ENCODE assay signal across 31 mouse cellular contexts in genomic region chr10:50604919-50605318, GRCm38 (mm10).
"Had no signal": no experiment of that assay in that cellular context is flagged by ENCODE, and none has a peak within 500 bp of the region (broad histone marks: within the 10 kb centered on the region; RNA-seq: fewer than 3 reads in every experiment).

No protein-coding gene starts in this region.

- H3K27me3 ChIP-seq: heart, embryonic 12.5 days; heart, embryonic 13.5 days; heart, embryonic 15.5 days; hindbrain, embryonic 12.5 days; hindbrain, embryonic 13.5 days; hindbrain, embryonic 15.5 days; intestine, embryonic 15.5 days; kidney, embryonic 15.5 days had no signal

- H3K9ac ChIP-seq: heart, embryonic 12.5 days; heart, embryonic 13.5 days; heart, embryonic 15.5 days; hindbrain, embryonic 12.5 days; hindbrain, embryonic 13.5 days; hindbrain, embryonic 14.5 days; hindbrain, embryonic 15.5 days; intestine, embryonic 15.5 days; kidney, embryonic 15.5 days had no signal

- H3K27ac ChIP-seq: heart, embryonic 13.5 days; heart, embryonic 15.5 days; hindbrain, embryonic 10.5 days; hindbrain, embryonic 12.5 days; hindbrain, embryonic 13.5 days; hindbrain, embryonic 14.5 days; hindbrain, embryonic 15.5 days; hindbrain, postnatal 0 days; intestine, embryonic 15.5 days; kidney, embryonic 15.5 days; kidney, postnatal 0 days; layer of hippocampus, adult 2 months; left cerebral cortex, adult 2 months had no signal

- H3K4me3 ChIP-seq: heart, embryonic 12.5 days; heart, embryonic 13.5 days; heart, embryonic 15.5 days; hindbrain, embryonic 10.5 days; hindbrain, embryonic 12.5 days; hindbrain, embryonic 13.5 days; hindbrain, embryonic 15.5 days; intestine, embryonic 15.5 days; kidney, embryonic 15.5 days; layer of hippocampus, adult 2 months; left cerebral cortex, adult 2 months had no signal

- DNase-seq: heart, postnatal 10 days; heart, postnatal 14 days; heart, postnatal 36 days; heart, postnatal 4 days; kidney, adult 11 months; kidney, adult 18-20 months; kidney, adult 2 months; kidney, adult 8-10 months; kidney, adult 9 months; kidney, postnatal 10 days; kidney, postnatal 14 days; kidney, postnatal 25 days; kidney, postnatal 36 days; kidney, postnatal 4 days; layer of hippocampus, adult 9-11 months; layer of hippocampus, postnatal 36 days had no signal

- H3K36me3 ChIP-seq: heart, embryonic 15.5 days; hindbrain, embryonic 12.5 days; hindbrain, embryonic 13.5 days; hindbrain, embryonic 15.5 days; intestine, embryonic 15.5 days; kidney, embryonic 15.5 days had no signal

- H3K4me2 ChIP-seq: heart, embryonic 11.5 days; heart, embryonic 12.5 days; heart, embryonic 13.5 days; heart, embryonic 15.5 days; hindbrain, embryonic 12.5 days; hindbrain, embryonic 13.5 days; hindbrain, embryonic 14.5 days; hindbrain, embryonic 15.5 days; intestine, embryonic 15.5 days; kidney, embryonic 15.5 days had no signal

- H3K9me3 ChIP-seq: heart, embryonic 12.5 days; hindbrain, embryonic 10.5 days; hindbrain, embryonic 12.5 days; hindbrain, embryonic 15.5 days; intestine, embryonic 15.5 days; kidney, embryonic 15.5 days had no signal

- H3K4me1 ChIP-seq: heart, embryonic 12.5 days; heart, embryonic 15.5 days; hindbrain, embryonic 10.5 days; hindbrain, embryonic 12.5 days; hindbrain, embryonic 13.5 days; hindbrain, embryonic 15.5 days; intestine, embryonic 15.5 days; kidney, embryonic 15.5 days had no signal
